Mouse (Mus musculus) lung, embryonic 16.5 days (tissue): ENCODE data around the gene Ran. TPM values are rescaled to one million over a fixed set of nuclear protein-coding genes. Genes with fewer than 3 reads are reported as not detected.

Experiments used
- ATAC-seq: fragments of 200-750 bp; cut with Nextera tagmentation; 2 replicates; pipeline ENCODE4 v1.8.0; 2017; ENCODE audit warnings: low read depth, mild to moderate bottlenecking, moderate library complexity
- H3K27ac ChIP-seq: fragments of 300-500 bp; sonication (generic); 2 replicates; pipeline ENCODE4 v1.5.1; 2014; ENCODE audit warnings: mild to moderate bottlenecking, control low read depth, low read length
- H3K27me3 ChIP-seq: fragments of 300-500 bp; sonication (generic); 2 replicates; pipeline ENCODE4 v1.6.1; 2014; ENCODE audit warnings: low read depth, low read length, mixed read lengths; ENCODE audit not compliant: control insufficient read depth, insufficient read depth
- H3K36me3 ChIP-seq: fragments of 300-500 bp; sonication (generic); 2 replicates; pipeline ENCODE4 v1.6.1; 2014; ENCODE audit warnings: low read length; ENCODE audit not compliant: control insufficient read depth, insufficient read depth
- H3K4me1 ChIP-seq: fragments of 300-500 bp; sonication (generic); replicated peaks from 2 replicates; pipeline ENCODE4 v1.6.1; 2014; ENCODE audit warnings: low read length, mixed read lengths; ENCODE audit not compliant: control insufficient read depth, insufficient read depth
- H3K4me2 ChIP-seq: fragments of 300-500 bp; sonication (generic); 2 replicates; pipeline ENCODE4 v1.6.1; 2014; ENCODE audit warnings: low read depth, low read length, control low read depth
- H3K4me3 ChIP-seq: fragments of 300-500 bp; sonication (generic); 2 replicates; pipeline ENCODE4 v1.5.1; 2014; ENCODE audit warnings: mild to moderate bottlenecking, low read length, control low read depth
- H3K9ac ChIP-seq: fragments of 300-500 bp; sonication (generic); 2 replicates; pipeline ENCODE4 v1.6.1; 2014; ENCODE audit warnings: low read length, control low read depth
- H3K9me3 ChIP-seq: fragments of 300-500 bp; sonication (generic); 2 replicates; pipeline ENCODE4 v1.6.1; 2016; ENCODE audit warnings: low read length; ENCODE audit not compliant: control insufficient read depth
- WGBS: fragments of 180-500 bp; shearing (Covaris S2); extraction: QIAGEN DNeasy Blood & Tissue Kit; methylation state at CpG from one replicate; pipeline ENCODE4 v1.1.7; 2014; 5-methylcytosine and 5-hydroxymethylcytosine counted together
- polyA plus RNA-seq: library from polyadenylated mRNA; unstranded; fragments of >200 nt; fragmentation: Nextera tagmentation; extraction: Ambion mirVana; gene quantifications from 2 replicates; pipeline ENCODE4 v1.2.1, GENCODE M21; 2015

Ran gene
- polyA plus RNA-seq, 1 experiment from 2014 or later = 543 TPM

- Histone ChIP-seq H3K27ac (no peak overlapping the region), H3K27me3 (no peaks in the 10 kb centered on the region), H3K36me3 (peaks cover 19% of the 10 kb centered on the region), H3K9ac (no peak overlapping the region), H3K4me2 (no peak overlapping the region), H3K9me3 (no peaks in the 10 kb centered on the region), H3K4me3 (no peak overlapping the region), H3K4me1 (peaks cover 3% of the 10 kb centered on the region; the same call in 1 of the 2 replicates)
- WGBS = 37% methylated on average over 2 of the region's 2 CpGs
- no peak for ATAC-seq
Measured at GRCm38 (mm10) chr5:129025048-129025447, 5.2 kb downstream of the Ran start.

DNA sequence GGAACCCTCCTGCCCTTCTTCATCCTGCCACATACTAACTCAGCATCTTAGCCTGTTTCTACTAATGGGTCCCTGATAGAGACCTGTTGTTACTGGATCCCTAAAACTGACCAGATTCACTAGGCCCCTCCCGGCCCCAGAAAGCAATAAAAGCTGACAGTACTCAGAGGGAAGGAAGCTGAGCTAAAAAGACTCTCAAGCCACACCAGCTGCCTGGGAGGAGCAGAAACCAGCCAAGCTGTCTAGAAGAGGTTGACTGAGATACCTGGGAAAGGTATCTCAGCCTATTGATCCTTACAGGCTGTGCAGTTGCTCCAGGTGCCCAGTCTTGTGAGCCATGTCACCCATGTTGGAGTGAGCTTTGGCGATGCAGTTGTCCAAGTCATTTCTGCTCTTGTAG lies 5.9 kb downstream of the Ran start:
- WGBS = 86% methylated on average over 2 of the region's 2 CpGs
- peaks cover 3% of the 10 kb centered on the region; the same call in 1 of the 2 replicates for H3K4me1 ChIP-seq
- H3K4me2 ChIP-seq = no peak overlapping the region
- H3K4me3 ChIP-seq = no peak overlapping the region
- no peak overlapping the region for H3K27ac ChIP-seq
- H3K9ac ChIP-seq = no peak overlapping the region
- H3K36me3 ChIP-seq = peaks cover 19% of the 10 kb centered on the region
- no peaks in the 10 kb centered on the region for H3K9me3 ChIP-seq
- H3K27me3 ChIP-seq = no peaks in the 10 kb centered on the region
- no peak for ATAC-seq

- Histone ChIP-seq H3K4me3 (no peak overlapping the region), H3K4me2 (no peak overlapping the region), H3K4me1 (peaks cover 3% of the 10 kb centered on the region; the same call in 1 of the 2 replicates), H3K27ac (no peak overlapping the region), H3K36me3 (peaks cover 19% of the 10 kb centered on the region), H3K27me3 (no peaks in the 10 kb centered on the region), H3K9ac (no peak overlapping the region), H3K9me3 (no peaks in the 10 kb centered on the region)
- WGBS = 90% methylated on average over 3 of the region's 3 CpGs
- no peak for ATAC-seq
Measured at GRCm38 (mm10) chr5:129026171-129026570, 6.3 kb downstream of the Ran start.

GRCm38 (mm10) chr5:129026637-129027036 lies 6.8 kb downstream of the Ran start:
- no peak overlapping the region for H3K4me3 ChIP-seq
- no peaks in the 10 kb centered on the region for H3K27me3 ChIP-seq
- H3K9ac ChIP-seq = no peak overlapping the region
- peaks cover 19% of the 10 kb centered on the region for H3K36me3 ChIP-seq
- no peaks in the 10 kb centered on the region for H3K9me3 ChIP-seq
- WGBS = 54% methylated on average over 1 of the region's 1 CpGs
- peaks cover under 1% of the 10 kb centered on the region; the same call in 1 of the 2 replicates for H3K4me1 ChIP-seq
- H3K4me2 ChIP-seq = no peak overlapping the region
- H3K27ac ChIP-seq = no peak overlapping the region
- ATAC-seq = no peak

- no peak for ATAC-seq
- Histone ChIP-seq H3K4me1 (no peaks in the 10 kb centered on the region), H3K27me3 (no peaks in the 10 kb centered on the region), H3K36me3 (peaks cover 10% of the 10 kb centered on the region; the same call in 1 of the 2 replicates), H3K4me3 (no peak overlapping the region), H3K9me3 (no peaks in the 10 kb centered on the region), H3K27ac (no peak overlapping the region), H3K4me2 (no peak overlapping the region), H3K9ac (no peak overlapping the region)
- WGBS = 71% methylated on average over 5 of the region's 5 CpGs
Measured at GRCm38 (mm10) chr5:129029131-129029723, 9.4 kb downstream of the Ran start.

- WGBS = 83% methylated on average over 5 of the region's 5 CpGs
- no peak for ATAC-seq
- Histone ChIP-seq H3K4me3 (no peak overlapping the region), H3K36me3 (no peaks in the 10 kb centered on the region), H3K4me1 (no peaks in the 10 kb centered on the region), H3K9me3 (peaks cover 2% of the 10 kb centered on the region; the same call in 1 of the 2 replicates), H3K4me2 (no peak overlapping the region), H3K27ac (no peak overlapping the region), H3K27me3 (no peaks in the 10 kb centered on the region), H3K9ac (no peak overlapping the region)
Measured at GRCm38 (mm10) chr5:129036678-129037077, 16.8 kb downstream of the Ran start.

GRCm38 (mm10) chr5:129037739-129038138 lies 17.9 kb downstream of the Ran start:
- H3K27me3 ChIP-seq = no peaks in the 10 kb centered on the region
- H3K36me3 ChIP-seq = no peaks in the 10 kb centered on the region
- ATAC-seq = no peak
- no peak overlapping the region for H3K4me3 ChIP-seq
- no peak overlapping the region for H3K27ac ChIP-seq
- H3K4me2 ChIP-seq = no peak overlapping the region
- H3K4me1 ChIP-seq = no peaks in the 10 kb centered on the region
- H3K9ac ChIP-seq = no peak overlapping the region
- peaks cover 2% of the 10 kb centered on the region; the same call in 1 of the 2 replicates for H3K9me3 ChIP-seq
- 75% methylated on average over 7 of the region's 7 CpGs for WGBS

DNA sequence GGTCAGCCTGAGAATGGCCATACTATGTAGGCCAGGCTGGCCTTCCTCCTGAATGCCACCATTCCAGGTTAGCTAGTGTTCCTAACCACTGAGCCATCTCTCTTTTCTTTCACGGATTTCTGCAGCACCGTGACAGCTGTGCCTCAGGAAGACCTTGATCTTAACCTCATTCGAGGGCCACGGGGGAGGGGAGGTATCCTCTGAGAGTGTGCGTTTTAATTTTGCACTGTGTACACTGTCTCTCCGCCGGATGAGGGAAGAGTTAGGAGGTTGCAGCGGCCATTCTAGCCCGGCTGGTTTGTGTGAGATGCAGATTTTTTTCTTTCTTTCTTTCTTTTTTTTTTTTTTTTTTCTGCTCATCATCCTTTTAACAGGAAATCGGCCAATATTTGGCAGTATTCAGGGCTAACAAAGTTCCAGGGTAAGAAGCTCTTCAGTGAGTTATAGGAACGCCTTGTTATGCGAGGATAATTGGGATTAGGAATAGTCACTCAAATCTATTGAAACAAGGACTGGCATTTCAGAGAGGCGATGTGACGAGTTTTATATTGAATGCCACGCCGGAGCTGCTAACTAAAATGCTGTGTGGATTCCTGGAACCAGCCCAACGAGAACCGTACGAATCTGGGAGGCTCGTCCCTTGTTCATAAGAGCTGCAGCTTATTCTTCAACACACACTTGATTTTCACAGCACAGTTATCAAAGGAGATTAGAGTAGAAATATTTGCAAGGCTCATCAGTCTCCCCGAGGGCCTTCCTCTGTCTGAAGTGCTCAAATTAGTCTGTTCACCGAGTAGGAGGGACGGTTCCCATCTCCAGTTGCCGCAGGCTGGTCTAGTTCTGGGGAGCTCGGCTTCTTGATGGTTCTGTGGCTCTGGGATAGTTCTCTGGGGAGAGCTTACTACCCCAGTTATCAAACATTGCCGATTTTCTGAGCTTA lies 26.0 kb downstream of the Ran start:
- 36% methylated on average over 26 of the region's 26 CpGs for WGBS

DNA sequence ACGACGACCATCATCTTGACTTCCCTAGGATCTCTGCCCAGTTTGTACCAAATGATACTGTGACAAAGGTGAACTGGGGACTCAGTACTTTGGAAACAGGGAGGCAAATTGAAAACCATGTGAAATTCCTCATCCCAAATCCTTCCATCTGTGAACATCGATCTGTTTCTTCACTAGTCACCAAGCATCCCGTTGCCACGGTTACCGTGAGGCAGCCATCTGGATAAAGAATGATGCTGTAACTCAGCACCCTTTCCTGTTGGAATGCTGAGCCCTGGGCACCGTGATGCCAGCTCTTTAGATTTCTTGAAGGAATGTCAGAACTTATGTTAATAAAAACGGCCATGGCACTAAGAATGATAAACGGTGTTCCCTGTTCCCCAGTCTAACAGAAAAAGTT lies 29.5 kb downstream of the Ran start:
- H3K36me3 ChIP-seq = no peaks in the 10 kb centered on the region
- ATAC-seq = no peak
- no peak overlapping the region for H3K4me2 ChIP-seq
- no peaks in the 10 kb centered on the region for H3K27me3 ChIP-seq
- H3K27ac ChIP-seq = no peak overlapping the region
- no peak overlapping the region for H3K9ac ChIP-seq
- H3K4me1 ChIP-seq = no peaks in the 10 kb centered on the region
- H3K9me3 ChIP-seq = no peaks in the 10 kb centered on the region
- 76% methylated on average over 9 of the region's 9 CpGs for WGBS
- no peak overlapping the region for H3K4me3 ChIP-seq

More for the DNA sequence above, 26.0 kb downstream of the Ran start:
- Histone ChIP-seq H3K36me3 (no peaks in the 10 kb centered on the region), H3K4me1 (no peaks in the 10 kb centered on the region), H3K27me3 (no peaks in the 10 kb centered on the region), H3K9me3 (no peaks in the 10 kb centered on the region), H3K9ac (no peak overlapping the region), H3K27ac (no peak overlapping the region), H3K4me2 (no peak overlapping the region), H3K4me3 (no peak overlapping the region)
- no peak for ATAC-seq
